Mouse (Mus musculus): ENCODE measurements at regions not wholly inside any gene's neighbourhood (a gene's known extent, or its start where the extent isn't known, plus 50 kb on each side); places are given as distances from the start of the nearest gene placed in this dataset.
A peak's percentile ranks its signal among the peaks of the same experiment; 100 is the strongest.

- Histone ChIP-seq H3K4me2 (ENCODE audit: low read depth, low read length) (no peak overlapping the region), H3K4me1 (ENCODE audit: control insufficient read depth, insufficient read depth) (no peaks in the 10 kb centered on the region), H3K36me3 (replicated peaks; ENCODE audit: control insufficient read depth, insufficient read depth, low read length) (no peaks in the 10 kb centered on the region), H3K9ac (replicated peaks; ENCODE audit: low read depth, low read length) (no peak overlapping the region), H3K4me3 (ENCODE audit: low read depth, low read length) (no peak overlapping the region), H3K9me3 (replicated peaks; ENCODE audit: control insufficient read depth, low read length) (0 out of 2 replicates have a peak, but pooled peaks cover 7% of the 10 kb centered on the region), H3K27me3 (ENCODE audit: control insufficient read depth, insufficient read depth, low read length) (no peaks in the 10 kb centered on the region), H3K27ac (ENCODE audit: low read depth) (no peak overlapping the region)
- WGBS, result 64% methylated on average over 2 of the region's 2 CpGs
- DNase-seq (ENCODE audit: low spot score) (no peak), ATAC-seq (ENCODE audit: insufficient read depth, low read depth) (no peak)
- TF ChIP-seq CTCF (IDR thresholded peaks at IDR 0.05; ENCODE audit: low read depth) (no peak), EP300 (IDR thresholded peaks at IDR 0.05; ENCODE audit: low read depth) (no peak)
Measured at GRCm38 (mm10) chr1:108548721-108549120, 958.9 kb downstream of the Serpinb8 start.

GRCm38 (mm10) chr1:108558882-108559281 lies 969.1 kb downstream of the Serpinb8 start:
- WGBS, result 64% methylated on average over 1 of the region's 1 CpGs
- TF ChIP-seq EP300 (IDR thresholded peaks at IDR 0.05; ENCODE audit: low read depth) (no peak), CTCF (IDR thresholded peaks at IDR 0.05; ENCODE audit: low read depth) (no peak)

GRCm38 (mm10) chr1:108562981-108563380 lies 973.2 kb downstream of the Serpinb8 start:
- Histone ChIP-seq H3K27me3 (ENCODE audit: control insufficient read depth, insufficient read depth, low read length) (no peaks in the 10 kb centered on the region), H3K4me1 (ENCODE audit: control insufficient read depth, insufficient read depth) (no peaks in the 10 kb centered on the region), H3K9me3 (replicated peaks; ENCODE audit: control insufficient read depth, low read length) (no peaks in the 10 kb centered on the region), H3K36me3 (replicated peaks; ENCODE audit: control insufficient read depth, insufficient read depth, low read length) (no peaks in the 10 kb centered on the region), H3K9ac (replicated peaks; ENCODE audit: low read depth, low read length) (no peak overlapping the region), H3K4me2 (ENCODE audit: low read depth, low read length) (no peak overlapping the region), H3K4me3 (ENCODE audit: low read depth, low read length) (no peak overlapping the region), H3K27ac (ENCODE audit: low read depth) (no peak overlapping the region)
- WGBS, result 45% methylated on average over 1 of the region's 1 CpGs
- no peak for ATAC-seq (ENCODE audit: insufficient read depth, low read depth)
- TF ChIP-seq EP300 (IDR thresholded peaks at IDR 0.05; ENCODE audit: low read depth), result no peak
- TF ChIP-seq CTCF (IDR thresholded peaks at IDR 0.05; ENCODE audit: low read depth), result no peak
- DNase-seq (ENCODE audit: low spot score), result no peak

More at GRCm38 (mm10) chr1:108558882-108559281, 969.1 kb downstream of the Serpinb8 start:
- ATAC-seq (ENCODE audit: insufficient read depth, low read depth), result no peak
- no peaks in the 10 kb centered on the region for H3K36me3 ChIP-seq (replicated peaks; ENCODE audit: control insufficient read depth, insufficient read depth, low read length)
- no peaks in the 10 kb centered on the region for H3K9me3 ChIP-seq (replicated peaks; ENCODE audit: control insufficient read depth, low read length)
- H3K4me3 ChIP-seq (ENCODE audit: low read depth, low read length), result no peak overlapping the region
- H3K9ac ChIP-seq (replicated peaks; ENCODE audit: low read depth, low read length), result no peak overlapping the region
- no peak overlapping the region for H3K4me2 ChIP-seq (ENCODE audit: low read depth, low read length)
- H3K4me1 ChIP-seq (ENCODE audit: control insufficient read depth, insufficient read depth), result no peaks in the 10 kb centered on the region
- DNase-seq (ENCODE audit: low spot score), result no peak
- H3K27ac ChIP-seq (ENCODE audit: low read depth), result no peak overlapping the region
- H3K27me3 ChIP-seq (ENCODE audit: control insufficient read depth, insufficient read depth, low read length), result no peaks in the 10 kb centered on the region

GRCm38 (mm10) chr1:108571977-108572376 lies 982.2 kb downstream of the Serpinb8 start:
- H3K36me3 ChIP-seq (replicated peaks; ENCODE audit: control insufficient read depth, insufficient read depth, low read length), result no peaks in the 10 kb centered on the region
- H3K4me3 ChIP-seq (ENCODE audit: low read depth, low read length), result no peak overlapping the region
- 35% methylated on average over 3 of the region's 3 CpGs for WGBS
- H3K9me3 ChIP-seq (replicated peaks; ENCODE audit: control insufficient read depth, low read length), result no peaks in the 10 kb centered on the region
- no peaks in the 10 kb centered on the region for H3K27me3 ChIP-seq (ENCODE audit: control insufficient read depth, insufficient read depth, low read length)
- H3K4me2 ChIP-seq (ENCODE audit: low read depth, low read length), result no peak overlapping the region
- H3K27ac ChIP-seq (ENCODE audit: low read depth), result peak overlapping the region; percentile 75
- H3K9ac ChIP-seq (replicated peaks; ENCODE audit: low read depth, low read length), result no peak overlapping the region
- DNase-seq (ENCODE audit: low spot score), result peak; percentile 38
- H3K4me1 ChIP-seq (ENCODE audit: control insufficient read depth, insufficient read depth), result no peaks in the 10 kb centered on the region
- ATAC-seq (ENCODE audit: insufficient read depth, low read depth), result peak; percentile 76
- TF ChIP-seq CTCF (IDR thresholded peaks at IDR 0.05; ENCODE audit: low read depth) (no peak), EP300 (IDR thresholded peaks at IDR 0.05; ENCODE audit: low read depth) (no peak)

GRCm38 (mm10) chr1:108572765-108573164 lies 983.0 kb downstream of the Serpinb8 start:
- no peaks in the 10 kb centered on the region for H3K36me3 ChIP-seq (replicated peaks; ENCODE audit: control insufficient read depth, insufficient read depth, low read length)
- no peak for DNase-seq (ENCODE audit: low spot score)
- H3K4me1 ChIP-seq (ENCODE audit: control insufficient read depth, insufficient read depth), result no peaks in the 10 kb centered on the region
- H3K9me3 ChIP-seq (replicated peaks; ENCODE audit: control insufficient read depth, low read length), result no peaks in the 10 kb centered on the region
- no peak for TF ChIP-seq CTCF (IDR thresholded peaks at IDR 0.05; ENCODE audit: low read depth)
- TF ChIP-seq EP300 (IDR thresholded peaks at IDR 0.05; ENCODE audit: low read depth), result no peak
- no peak overlapping the region for H3K9ac ChIP-seq (replicated peaks; ENCODE audit: low read depth, low read length)
- H3K4me2 ChIP-seq (ENCODE audit: low read depth, low read length), result no peak overlapping the region
- ATAC-seq (ENCODE audit: insufficient read depth, low read depth), result no peak
- no peak overlapping the region for H3K27ac ChIP-seq (ENCODE audit: low read depth)
- no peaks in the 10 kb centered on the region for H3K27me3 ChIP-seq (ENCODE audit: control insufficient read depth, insufficient read depth, low read length)
- H3K4me3 ChIP-seq (ENCODE audit: low read depth, low read length), result no peak overlapping the region

- Histone ChIP-seq H3K9ac (replicated peaks; ENCODE audit: low read depth, low read length) (no peak overlapping the region), H3K27me3 (ENCODE audit: control insufficient read depth, insufficient read depth, low read length) (no peaks in the 10 kb centered on the region), H3K4me2 (ENCODE audit: low read depth, low read length) (no peak overlapping the region), H3K4me3 (ENCODE audit: low read depth, low read length) (no peak overlapping the region), H3K4me1 (ENCODE audit: control insufficient read depth, insufficient read depth) (no peaks in the 10 kb centered on the region), H3K27ac (ENCODE audit: low read depth) (no peak overlapping the region), H3K9me3 (replicated peaks; ENCODE audit: control insufficient read depth, low read length) (peaks cover 5% of the 10 kb centered on the region; the same call in 1 of the 2 replicates), H3K36me3 (replicated peaks; ENCODE audit: control insufficient read depth, insufficient read depth, low read length) (no peaks in the 10 kb centered on the region)
- TF ChIP-seq EP300 (IDR thresholded peaks at IDR 0.05; ENCODE audit: low read depth) (no peak), CTCF (IDR thresholded peaks at IDR 0.05; ENCODE audit: low read depth) (no peak)
- DNase-seq (ENCODE audit: low spot score), result no peak
- no peak for ATAC-seq (ENCODE audit: insufficient read depth, low read depth)
- WGBS, result 78% methylated on average over 6 of the region's 6 CpGs
Measured at GRCm38 (mm10) chr1:108576806-108577205, 987.0 kb downstream of the Serpinb8 start.
